Mouse (Mus musculus) midbrain, embryonic 14.5 days (tissue): Measurements from ENCODE around the gene Itk. TPM values are rescaled to one million over a fixed set of nuclear protein-coding genes. Genes with fewer than 3 reads are reported as not detected.

Source experiments
- ATAC-seq: fragments of 200-750 bp; cut with Nextera tagmentation; 2 replicates; pipeline ENCODE4 v1.8.0; 2017; ENCODE audit warnings: moderate number of reproducible peaks, moderate library complexity; ENCODE audit not compliant: low FRiP score, low TSS enrichment
- DNase-seq: peaks from one replicate; pipeline ENCODE4 v3.0.0-alpha.2; 2015
- H3K27ac ChIP-seq: fragments of 300-500 bp; sonication (generic); replicated peaks from 2 replicates; pipeline ENCODE4 v1.5.1; 2014; ENCODE audit warnings: mild to moderate bottlenecking, low read depth, low read length, moderate library complexity
- H3K27me3 ChIP-seq: fragments of 300-500 bp; sonication (generic); 2 replicates; pipeline ENCODE4 v1.6.1; 2014; ENCODE audit warnings: low read length, control low read depth, mixed read lengths; ENCODE audit not compliant: control insufficient read depth, insufficient read depth
- H3K36me3 ChIP-seq: fragments of 300-500 bp; sonication (generic); 2 replicates; pipeline ENCODE4 v1.6.1; 2014; ENCODE audit warnings: low read length, control low read depth; ENCODE audit not compliant: control insufficient read depth, insufficient read depth
- H3K4me1 ChIP-seq: fragments of 300-500 bp; sonication (generic); 2 replicates; pipeline ENCODE4 v1.6.1; 2014; ENCODE audit warnings: mild to moderate bottlenecking, antibody characterized with exemption, low read length, control low read depth; ENCODE audit not compliant: control insufficient read depth, insufficient read depth
- H3K4me2 ChIP-seq: fragments of 300-500 bp; sonication (generic); 2 replicates; pipeline ENCODE4 v1.6.1; 2014; ENCODE audit warnings: mild to moderate bottlenecking, low read length, moderate library complexity
- H3K4me3 ChIP-seq: fragments of 300-500 bp; sonication (generic); replicated peaks from 2 replicates; pipeline ENCODE4 v1.5.1; 2014; ENCODE audit warnings: low read depth, low read length
- H3K9ac ChIP-seq: fragments of 300-500 bp; sonication (generic); replicated peaks from 2 replicates; pipeline ENCODE4 v1.6.1; 2014; ENCODE audit warnings: mild to moderate bottlenecking, low read length, moderate library complexity
- H3K9me3 ChIP-seq: fragments of 300-500 bp; sonication (generic); 2 replicates; pipeline ENCODE4 v1.6.1; 2016; ENCODE audit warnings: low read length, control low read depth, mixed read lengths; ENCODE audit not compliant: control insufficient read depth
- WGBS: fragments of 180-500 bp; shearing (Covaris S2); extraction: QIAGEN DNeasy Blood & Tissue Kit; methylation state at CpG from one replicate; pipeline ENCODE4 v1.1.7; 2014; 5-methylcytosine and 5-hydroxymethylcytosine counted together
- polyA plus RNA-seq: library from polyadenylated mRNA; unstranded; fragments of >200 nt; fragmentation: Nextera tagmentation; extraction: Ambion mirVana; gene quantifications from 2 replicates; pipeline ENCODE4 v1.2.1, GENCODE M21; 2014

Itk gene
- polyA plus RNA-seq, 1 experiment from 2014 or later: not detected

DNA sequence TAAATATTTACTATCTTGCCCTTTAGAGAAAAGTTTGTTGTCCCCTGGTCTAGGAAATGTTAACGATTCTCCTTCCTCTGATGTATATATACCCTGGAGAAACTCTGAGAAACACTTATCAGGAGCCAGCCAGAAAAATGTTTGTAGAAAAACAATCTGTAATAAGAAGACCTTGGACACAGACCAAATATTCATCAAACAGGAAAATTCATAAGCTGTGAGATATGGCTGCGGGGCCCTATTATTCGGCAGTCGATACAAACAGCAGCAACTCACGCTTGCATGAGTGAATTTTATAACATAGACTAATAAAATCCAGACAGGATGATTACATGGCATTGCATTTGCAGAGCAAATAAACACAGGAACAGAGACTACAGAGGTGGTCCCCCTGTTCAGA lies 29.5 kb upstream of the Itk start:
- Histone ChIP-seq H3K4me1 (no peaks in the 10 kb centered on the region), H3K4me3 (no peak overlapping the region), H3K4me2 (no peak overlapping the region), H3K9ac (no peak overlapping the region), H3K36me3 (no peaks in the 10 kb centered on the region), H3K27ac (no peak overlapping the region), H3K27me3 (no peaks in the 10 kb centered on the region), H3K9me3 (no peaks in the 10 kb centered on the region)
- ATAC-seq: no peak
- no peak for DNase-seq
- 85% methylated on average over 5 of the region's 5 CpGs for WGBS

DNA sequence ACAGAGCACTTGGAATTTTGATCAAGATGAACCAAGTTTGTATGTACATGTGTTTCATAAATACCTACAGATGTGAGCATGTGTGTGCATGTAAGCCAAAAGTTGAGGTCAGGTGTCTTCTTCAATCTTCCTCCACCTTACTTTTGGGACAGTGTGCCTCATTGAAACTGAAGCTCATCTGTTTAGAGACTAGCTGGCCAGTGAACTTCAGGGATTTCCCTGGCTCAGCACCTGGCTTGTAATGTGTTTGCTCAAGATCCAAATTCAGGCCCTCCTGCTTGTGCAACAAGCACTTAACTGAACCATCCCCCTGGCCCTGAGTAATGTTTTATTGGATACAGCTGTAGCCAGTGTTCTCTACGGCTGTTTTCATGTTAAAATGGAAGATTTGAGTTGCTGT lies 29.1 kb upstream of the Itk start:
- H3K27me3 ChIP-seq: no peaks in the 10 kb centered on the region
- ATAC-seq: no peak
- H3K27ac ChIP-seq: no peak overlapping the region
- no peaks in the 10 kb centered on the region for H3K4me1 ChIP-seq
- H3K36me3 ChIP-seq: no peaks in the 10 kb centered on the region
- H3K4me2 ChIP-seq: no peak overlapping the region
- H3K9ac ChIP-seq: no peak overlapping the region
- WGBS: 83% methylated on average over 1 of the region's 1 CpGs
- H3K9me3 ChIP-seq: no peaks in the 10 kb centered on the region
- no peak overlapping the region for H3K4me3 ChIP-seq
- DNase-seq: no peak

DNA sequence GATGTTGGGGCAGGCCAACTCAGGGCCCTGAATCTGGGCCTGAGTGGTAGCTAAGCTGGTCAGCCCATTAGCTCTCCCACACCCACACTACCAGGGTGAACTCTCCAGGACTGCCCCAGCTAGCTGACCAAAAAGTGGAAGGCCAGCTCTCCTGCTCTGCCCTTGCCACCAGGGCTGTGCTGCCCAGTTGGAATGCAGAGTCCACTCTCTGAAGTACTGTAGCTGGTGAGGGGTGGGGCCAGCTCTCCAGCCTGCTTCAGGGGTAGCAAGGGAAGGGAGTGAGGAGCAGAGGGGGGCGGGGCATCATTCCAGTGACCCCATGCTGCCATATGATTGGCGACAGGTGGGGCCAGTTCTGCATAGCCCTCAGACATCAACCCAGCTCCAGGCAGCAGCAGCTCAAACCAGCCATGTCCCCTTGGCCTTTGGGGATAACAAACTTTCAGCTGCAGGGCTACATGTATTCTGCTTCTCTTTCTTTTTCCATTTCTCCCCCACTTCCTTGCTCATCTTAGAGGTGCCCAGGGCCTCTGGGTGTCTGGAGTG lies 20.8 kb upstream of the Itk start:
- Histone ChIP-seq H3K9ac (no peak overlapping the region), H3K4me3 (no peak overlapping the region), H3K36me3 (no peaks in the 10 kb centered on the region), H3K27me3 (no peaks in the 10 kb centered on the region), H3K4me1 (no peaks in the 10 kb centered on the region), H3K9me3 (no peaks in the 10 kb centered on the region), H3K27ac (no peak overlapping the region), H3K4me2 (no peak overlapping the region)
- ATAC-seq: no peak
- no peak for DNase-seq
- 61% methylated on average over 2 of the region's 2 CpGs for WGBS

GRCm38 (mm10) chr11:46406721-46407120 lies 17.4 kb upstream of the Itk start:
- Histone ChIP-seq H3K9me3 (no peaks in the 10 kb centered on the region), H3K9ac (no peak overlapping the region), H3K4me1 (no peaks in the 10 kb centered on the region), H3K4me2 (no peak overlapping the region), H3K4me3 (no peak overlapping the region), H3K27me3 (no peaks in the 10 kb centered on the region), H3K27ac (no peak overlapping the region), H3K36me3 (no peaks in the 10 kb centered on the region)
- ATAC-seq (no peak), DNase-seq (no peak)
- 35% methylated on average over 10 of the region's 10 CpGs for WGBS

DNA sequence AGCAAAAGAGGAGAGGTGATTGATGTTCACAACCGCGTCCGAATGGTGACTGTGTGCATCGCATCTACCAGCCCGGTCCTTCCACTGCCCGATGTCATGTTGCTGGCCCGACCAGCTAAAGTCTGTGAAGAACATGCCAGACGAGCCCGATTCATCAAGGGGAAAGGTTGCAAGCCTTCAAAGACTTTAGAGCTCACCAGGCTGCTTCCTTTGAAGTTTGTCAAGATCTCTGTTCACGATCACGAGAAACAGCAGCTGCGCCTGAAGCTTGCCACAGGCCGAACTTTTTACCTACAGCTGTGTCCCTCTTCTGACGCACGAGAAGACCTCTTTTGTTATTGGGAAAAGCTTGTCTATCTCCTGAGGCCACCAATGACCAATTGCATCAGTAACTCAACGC lies 15.7 kb upstream of the Itk start:
- Histone ChIP-seq H3K9me3 (no peaks in the 10 kb centered on the region), H3K4me1 (no peaks in the 10 kb centered on the region), H3K36me3 (no peaks in the 10 kb centered on the region), H3K27me3 (no peaks in the 10 kb centered on the region), H3K27ac (no peak overlapping the region), H3K4me3 (no peak overlapping the region), H3K9ac (no peak overlapping the region), H3K4me2 (no peak overlapping the region)
- WGBS: 84% methylated on average over 16 of the region's 16 CpGs
- DNase-seq (no peak), ATAC-seq (no peak)

GRCm38 (mm10) chr11:46401555-46401954 lies 12.2 kb upstream of the Itk start:
- H3K4me1 ChIP-seq: no peaks in the 10 kb centered on the region
- H3K4me2 ChIP-seq: no peak overlapping the region
- H3K36me3 ChIP-seq: no peaks in the 10 kb centered on the region
- H3K4me3 ChIP-seq: no peak overlapping the region
- no peak overlapping the region for H3K27ac ChIP-seq
- no peak for ATAC-seq
- WGBS: 89% methylated on average over 12 of the region's 12 CpGs
- H3K9ac ChIP-seq: no peak overlapping the region
- no peaks in the 10 kb centered on the region for H3K27me3 ChIP-seq
- no peaks in the 10 kb centered on the region for H3K9me3 ChIP-seq
- DNase-seq: no peak

DNA sequence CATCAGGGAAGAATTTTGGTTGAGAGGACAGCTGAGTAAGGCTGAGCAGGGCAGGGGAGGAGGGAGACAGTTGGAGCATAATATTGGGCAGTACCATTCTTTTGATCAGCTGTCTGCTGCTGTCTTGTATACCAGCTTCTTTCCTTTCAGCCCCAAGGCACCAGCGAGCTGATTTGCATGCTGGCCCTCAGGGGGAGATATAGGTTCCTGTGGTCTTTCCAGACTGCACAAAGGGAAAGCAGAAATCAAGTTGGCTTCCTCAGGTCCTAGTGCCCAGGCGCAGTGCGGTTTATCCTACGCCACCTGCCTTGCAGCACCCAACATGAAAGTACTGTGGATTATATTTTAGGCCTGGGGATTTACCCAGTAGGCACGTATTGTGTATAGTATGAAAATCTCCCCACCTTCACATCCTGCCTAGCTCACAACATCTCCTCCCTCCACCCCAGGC lies 9.6 kb upstream of the Itk start:
- Histone ChIP-seq H3K36me3 (no peaks in the 10 kb centered on the region), H3K27me3 (no peaks in the 10 kb centered on the region), H3K9me3 (no peaks in the 10 kb centered on the region), H3K4me3 (no peak overlapping the region), H3K4me1 (no peaks in the 10 kb centered on the region), H3K9ac (no peak overlapping the region), H3K27ac (no peak overlapping the region), H3K4me2 (no peak overlapping the region)
- ATAC-seq: no peak
- 57% methylated on average over 5 of the region's 5 CpGs for WGBS
- DNase-seq: peak; percentile 42

- no peak for ATAC-seq
- DNase-seq: no peak
- 89% methylated on average over 4 of the region's 4 CpGs for WGBS
- no peak overlapping the region for H3K4me3 ChIP-seq
- H3K4me2 ChIP-seq: no peak overlapping the region
- H3K27me3 ChIP-seq: no peaks in the 10 kb centered on the region
- no peak overlapping the region for H3K9ac ChIP-seq
- H3K4me1 ChIP-seq: no peaks in the 10 kb centered on the region
- no peaks in the 10 kb centered on the region for H3K36me3 ChIP-seq
- H3K9me3 ChIP-seq: no peaks in the 10 kb centered on the region
- no peak overlapping the region for H3K27ac ChIP-seq
Measured at GRCm38 (mm10) chr11:46398473-46398872, 9.2 kb upstream of the Itk start.

DNA sequence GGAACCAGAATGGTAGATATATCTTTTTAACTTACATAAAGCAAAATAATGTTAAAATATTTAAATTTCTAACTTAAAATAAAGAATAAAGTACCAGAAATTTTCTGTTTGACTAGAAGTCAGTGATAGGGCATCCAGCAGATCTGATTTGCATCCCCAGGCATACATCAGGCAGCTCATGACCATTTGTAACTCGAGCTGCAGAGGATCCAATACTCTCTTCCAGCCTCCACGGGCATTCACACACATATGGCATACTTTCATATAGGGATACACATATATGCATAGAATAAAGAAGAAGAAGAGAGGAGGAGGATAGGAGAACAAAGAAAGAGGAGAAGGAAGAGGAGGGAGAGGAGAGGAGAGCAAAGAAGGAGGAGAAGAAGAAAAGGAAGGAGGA lies 8.6 kb upstream of the Itk start:
- Histone ChIP-seq H3K9me3 (no peaks in the 10 kb centered on the region), H3K4me1 (no peaks in the 10 kb centered on the region), H3K27me3 (no peaks in the 10 kb centered on the region), H3K4me2 (no peak overlapping the region), H3K36me3 (no peaks in the 10 kb centered on the region), H3K4me3 (no peak overlapping the region), H3K9ac (no peak overlapping the region), H3K27ac (no peak overlapping the region)
- 71% methylated on average over 2 of the region's 2 CpGs for WGBS
- ATAC-seq: no peak
- no peak for DNase-seq
